Mouse (Mus musculus) midbrain, embryonic 11.5 days (tissue): Measurements from ENCODE around the gene Map3k14. TPM values are rescaled to one million over a fixed set of nuclear protein-coding genes. Genes with fewer than 3 reads are reported as not detected.

Source experiments
- ATAC-seq: fragments of 200-750 bp; cut with Nextera tagmentation; 2 replicates; pipeline ENCODE4 v1.8.0; 2017; ENCODE audit warnings: moderate TSS enrichment, moderate library complexity; ENCODE audit not compliant: low FRiP score
- DNase-seq: peaks from one replicate; pipeline ENCODE4 v3.0.0; 2015; ENCODE audit warnings: low spot score; ENCODE audit errors: missing footprints
- H3K27ac ChIP-seq: fragments of 300-500 bp; sonication (generic); 2 replicates; pipeline ENCODE4 v1.5.1; 2014; ENCODE audit warnings: low read depth, low read length
- H3K27me3 ChIP-seq: fragments of 300-500 bp; sonication (generic); 2 replicates; pipeline ENCODE4 v1.6.1; 2014; ENCODE audit warnings: mild to moderate bottlenecking, low read length, moderate library complexity, mixed read lengths; ENCODE audit not compliant: control insufficient read depth, insufficient read depth
- H3K36me3 ChIP-seq: fragments of 300-500 bp; sonication (generic); 2 replicates; pipeline ENCODE4 v1.6.1; 2014; ENCODE audit warnings: mild to moderate bottlenecking, low read length, moderate library complexity, mixed read lengths; ENCODE audit not compliant: control insufficient read depth, insufficient read depth
- H3K4me1 ChIP-seq: fragments of 300-500 bp; sonication (generic); 2 replicates; pipeline ENCODE4 v1.6.1; 2014; ENCODE audit warnings: low read length; ENCODE audit not compliant: control insufficient read depth, insufficient read depth
- H3K4me2 ChIP-seq: fragments of 300-500 bp; sonication (generic); 2 replicates; pipeline ENCODE4 v1.6.1; 2014; ENCODE audit warnings: mild to moderate bottlenecking, moderate library complexity
- H3K4me3 ChIP-seq: fragments of 300-500 bp; sonication (generic); 2 replicates; pipeline ENCODE4 v1.5.1; 2014; ENCODE audit warnings: low read depth, low read length
- H3K9ac ChIP-seq: fragments of 300-500 bp; sonication (generic); 2 replicates; pipeline ENCODE4 v1.6.1; 2014; ENCODE audit warnings: low read length
- H3K9me3 ChIP-seq: fragments of 300-500 bp; sonication (generic); 2 replicates; pipeline ENCODE4 v1.6.1; 2016; ENCODE audit warnings: low read length; ENCODE audit not compliant: control insufficient read depth
- WGBS: fragments of 180-500 bp; shearing (Covaris S2); extraction: QIAGEN DNeasy Blood & Tissue Kit; methylation state at CpG from one replicate; pipeline ENCODE4 v1.1.7; 2014; 5-methylcytosine and 5-hydroxymethylcytosine counted together
- polyA plus RNA-seq: library from polyadenylated mRNA; unstranded; fragments of >200 nt; fragmentation: Nextera tagmentation; extraction: Ambion mirVana; gene quantifications from 2 replicates; pipeline ENCODE4 v1.2.1, GENCODE M21; 2014

Map3k14 gene
- polyA plus RNA-seq, 1 experiment from 2014 or later = 3.3 TPM

- 76% methylated on average over 1 of the region's 1 CpGs for WGBS
- no peaks in the 10 kb centered on the region for H3K4me1 ChIP-seq
- no peak for DNase-seq
- H3K27ac ChIP-seq = no peak overlapping the region
- H3K4me3 ChIP-seq = no peak overlapping the region
- H3K27me3 ChIP-seq = no peaks in the 10 kb centered on the region; the same call in 1 of the 2 replicates
- no peaks in the 10 kb centered on the region for H3K9me3 ChIP-seq
- no peak overlapping the region for H3K4me2 ChIP-seq
- no peak for ATAC-seq
- no peak overlapping the region for H3K9ac ChIP-seq
- H3K36me3 ChIP-seq = no peaks in the 10 kb centered on the region
These were observed 86.8 kb downstream of the Map3k14 start for GRCm38 (mm10) chr11:103180426-103180825.

- Histone ChIP-seq H3K9ac (no peak overlapping the region), H3K9me3 (no peaks in the 10 kb centered on the region), H3K4me1 (no peaks in the 10 kb centered on the region), H3K27ac (no peak overlapping the region), H3K4me3 (no peak overlapping the region), H3K36me3 (no peaks in the 10 kb centered on the region), H3K4me2 (no peak overlapping the region), H3K27me3 (no peaks in the 10 kb centered on the region; the same call in 1 of the 2 replicates)
- 89% methylated on average over 8 of the region's 8 CpGs for WGBS
- ATAC-seq (no peak), DNase-seq (no peak)
These were observed 88.5 kb downstream of the Map3k14 start for GRCm38 (mm10) chr11:103178748-103179147.

GRCm38 (mm10) chr11:103177815-103178485 is 89.3 kb downstream of the Map3k14 start:
- 83% methylated on average over 15 of the region's 15 CpGs for WGBS
- Histone ChIP-seq H3K4me1 (no peaks in the 10 kb centered on the region), H3K36me3 (no peaks in the 10 kb centered on the region), H3K9ac (no peak overlapping the region), H3K27me3 (no peaks in the 10 kb centered on the region; the same call in 1 of the 2 replicates), H3K4me2 (no peak overlapping the region), H3K9me3 (no peaks in the 10 kb centered on the region), H3K27ac (no peak overlapping the region), H3K4me3 (no peak overlapping the region)
- DNase-seq (no peak), ATAC-seq (no peak)

- H3K27ac ChIP-seq = no peak overlapping the region
- H3K4me1 ChIP-seq = no peaks in the 10 kb centered on the region
- H3K4me3 ChIP-seq = no peak overlapping the region
- no peak overlapping the region for H3K9ac ChIP-seq
- WGBS = 81% methylated on average over 5 of the region's 5 CpGs
- H3K4me2 ChIP-seq = no peak overlapping the region
- ATAC-seq = no peak
- DNase-seq = no peak
- H3K27me3 ChIP-seq = peaks cover 4% of the 10 kb centered on the region
- H3K36me3 ChIP-seq = no peaks in the 10 kb centered on the region
- no peaks in the 10 kb centered on the region for H3K9me3 ChIP-seq
These were observed 90.1 kb downstream of the Map3k14 start for GRCm38 (mm10) chr11:103177216-103177615.

- ATAC-seq (no peak), DNase-seq (no peak)
- peaks cover 11% of the 10 kb centered on the region for H3K27me3 ChIP-seq
- 94% methylated on average over 1 of the region's 1 CpGs for WGBS
- H3K9me3 ChIP-seq = no peaks in the 10 kb centered on the region
- H3K27ac ChIP-seq = no peak overlapping the region
- H3K36me3 ChIP-seq = no peaks in the 10 kb centered on the region
- H3K4me3 ChIP-seq = no peak overlapping the region
- no peak overlapping the region for H3K4me2 ChIP-seq
- H3K4me1 ChIP-seq = no peaks in the 10 kb centered on the region
- H3K9ac ChIP-seq = no peak overlapping the region
These were observed 90.8 kb downstream of the Map3k14 start for GRCm38 (mm10) chr11:103176510-103176909.

GRCm38 (mm10) chr11:103175688-103176442 is 91.4 kb downstream of the Map3k14 start:
- Histone ChIP-seq H3K27ac (no peak overlapping the region), H3K36me3 (no peaks in the 10 kb centered on the region), H3K4me2 (no peak overlapping the region), H3K27me3 (peaks cover 18% of the 10 kb centered on the region), H3K4me3 (no peak overlapping the region), H3K4me1 (no peaks in the 10 kb centered on the region), H3K9ac (no peak overlapping the region), H3K9me3 (no peaks in the 10 kb centered on the region)
- WGBS = 83% methylated on average over 14 of the region's 14 CpGs
- DNase-seq (no peak), ATAC-seq (no peak)

GRCm38 (mm10) chr11:103174891-103175391 is 92.3 kb downstream of the Map3k14 start:
- no peak overlapping the region for H3K27ac ChIP-seq
- H3K4me1 ChIP-seq = no peaks in the 10 kb centered on the region; the same call in 1 of the 2 replicates
- peaks cover 27% of the 10 kb centered on the region for H3K27me3 ChIP-seq
- H3K9me3 ChIP-seq = no peaks in the 10 kb centered on the region
- H3K9ac ChIP-seq = no peak overlapping the region
- ATAC-seq (no peak), DNase-seq (no peak)
- WGBS = 65% methylated on average over 8 of the region's 8 CpGs
- no peak overlapping the region for H3K4me3 ChIP-seq
- H3K4me2 ChIP-seq = no peak overlapping the region
- H3K36me3 ChIP-seq = no peaks in the 10 kb centered on the region

- no peaks in the 10 kb centered on the region for H3K36me3 ChIP-seq
- H3K4me3 ChIP-seq = no peak overlapping the region
- H3K27me3 ChIP-seq = peaks cover 32% of the 10 kb centered on the region
- no peak overlapping the region for H3K9ac ChIP-seq
- no peak overlapping the region for H3K27ac ChIP-seq
- ATAC-seq (no peak), DNase-seq (no peak)
- 73% methylated on average over 5 of the region's 5 CpGs for WGBS
- no peaks in the 10 kb centered on the region for H3K9me3 ChIP-seq
- no peak overlapping the region for H3K4me2 ChIP-seq
- no peaks in the 10 kb centered on the region; the same call in 1 of the 2 replicates for H3K4me1 ChIP-seq
These were observed 92.8 kb downstream of the Map3k14 start for GRCm38 (mm10) chr11:103174411-103174832.

GRCm38 (mm10) chr11:103173771-103174344 is 93.4 kb downstream of the Map3k14 start:
- Histone ChIP-seq H3K4me1 (no peaks in the 10 kb centered on the region; the same call in 1 of the 2 replicates), H3K27me3 (peaks cover 38% of the 10 kb centered on the region), H3K27ac (no peak overlapping the region), H3K9ac (no peak overlapping the region), H3K36me3 (no peaks in the 10 kb centered on the region), H3K4me2 (no peak overlapping the region), H3K4me3 (no peak overlapping the region), H3K9me3 (no peaks in the 10 kb centered on the region)
- no peak for ATAC-seq
- 92% methylated on average over 11 of the region's 11 CpGs for WGBS
- no peak for DNase-seq
